Mouse (Mus musculus) induced T-regulatory cell, adult 2 months (primary cell): ENCODE results near the gene Sct.

Experiments used
- DNase-seq: peaks from one replicate; pipeline ENCODE4 v3.0.0-alpha.2; 2012; ENCODE audit warnings: low read depth

The Sct gene

GRCm38 (mm10) chr7:141229702-141230101 lies 49.2 kb downstream of the Sct start:
- no peak for DNase-seq
